Mouse (Mus musculus): ENCODE measurements at regions not wholly inside any gene's neighbourhood (a gene's known extent, or its start where the extent isn't known, plus 50 kb on each side); places are given as distances from the start of the nearest gene placed in this dataset.

DNA sequence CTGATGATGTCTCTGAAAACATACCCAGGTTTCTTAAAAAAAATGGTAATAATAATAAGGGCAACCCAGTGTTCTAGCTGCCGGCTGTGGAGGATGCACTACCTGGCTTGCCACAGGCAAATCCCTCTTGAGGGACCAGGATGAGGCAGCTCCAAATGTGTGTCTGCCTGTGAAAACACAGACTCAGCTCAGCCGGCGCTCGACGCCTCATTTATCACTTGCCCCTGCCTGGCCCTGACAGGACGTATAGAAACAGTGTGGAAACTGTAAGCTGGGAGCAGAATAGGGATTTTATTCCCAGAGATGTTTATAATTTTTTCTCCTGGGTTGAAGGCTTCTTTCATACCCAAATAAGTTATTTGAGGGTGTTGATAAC lies 167.2 kb upstream of the Sulf2 start:
- TF ChIP-seq CTCF (IDR thresholded peaks at IDR 0.05) (no peak), POLR2A (IDR thresholded peaks at IDR 0.05; ENCODE audit: insufficient read depth, low read depth, low read length) (no peak)

DNA sequence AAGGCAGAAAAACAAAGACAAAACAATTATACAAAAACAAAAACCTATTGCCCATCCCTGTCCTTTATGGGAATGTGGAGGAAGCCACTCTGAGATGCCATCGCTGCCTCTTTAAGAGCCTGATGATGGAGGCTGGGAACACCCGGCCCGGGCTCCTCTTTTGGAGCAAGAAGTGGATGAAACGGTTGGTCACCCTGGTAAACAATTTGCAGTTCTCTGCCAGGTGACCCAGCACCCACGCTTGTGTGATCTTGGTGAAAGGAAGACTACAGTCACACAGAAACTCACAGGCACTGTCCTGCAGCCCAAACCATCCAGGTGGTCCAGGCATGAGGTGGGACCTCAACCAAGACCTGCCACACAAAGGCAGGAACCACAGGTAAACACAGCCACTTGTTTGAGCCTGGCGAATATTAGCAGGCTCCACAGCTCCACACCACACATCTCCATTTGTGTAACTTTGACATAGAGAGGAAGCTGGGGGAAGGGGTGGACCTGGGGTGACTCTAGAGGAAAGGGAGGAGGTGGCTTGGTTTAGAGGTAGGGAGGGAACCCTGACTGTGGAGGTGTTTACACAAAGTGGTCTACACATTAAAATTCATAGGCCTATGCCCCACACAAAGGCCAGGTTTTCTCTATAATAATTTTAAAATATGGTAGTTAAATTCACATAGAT lies 166.7 kb upstream of the Sulf2 start:
- no peaks in the 10 kb centered on the region for H3K4me1 ChIP-seq (ENCODE audit: control insufficient read depth, insufficient read depth, low read length)
- H3K4me3 ChIP-seq, result no peak overlapping the region
- 83% methylated on average over 6 of the region's 6 CpGs for WGBS
- DNase-seq, result no peak
- H3K27ac ChIP-seq, result no peak overlapping the region
- H3K9ac ChIP-seq (ENCODE audit: low read depth, low read length), result no peak overlapping the region
- H3K36me3 ChIP-seq (ENCODE audit: control insufficient read depth, insufficient read depth, low read length), result no peaks in the 10 kb centered on the region
- TF ChIP-seq EP300 (IDR thresholded peaks at IDR 0.05; ENCODE audit: insufficient read depth, low read depth, low read length) (no peak), CTCF (IDR thresholded peaks at IDR 0.05) (no peak), POLR2A (IDR thresholded peaks at IDR 0.05; ENCODE audit: insufficient read depth, low read depth, low read length) (no peak)
- no peaks in the 10 kb centered on the region for H3K27me3 ChIP-seq (ENCODE audit: control insufficient read depth, insufficient read depth, low read length)
- intact Hi-C loops (cut with DNase I), result loop anchor here (5.0 kb wide), 1 partner anchor 225 kb away; no protein-coding TSS in a partner anchor
- no peaks in the 10 kb centered on the region for H3K79me2 ChIP-seq (replicated peaks; ENCODE audit: control insufficient read depth, insufficient read depth, low read length)

More for the DNA sequence above, 167.2 kb upstream of the Sulf2 start:
- intact Hi-C loops (cut with DNase I), result loop anchor here (5.0 kb wide), 1 partner anchor 225 kb away; no protein-coding TSS in a partner anchor
- Histone ChIP-seq H3K4me1 (ENCODE audit: control insufficient read depth, insufficient read depth, low read length) (no peaks in the 10 kb centered on the region), H3K9ac (ENCODE audit: low read depth, low read length) (no peak overlapping the region), H3K36me3 (ENCODE audit: control insufficient read depth, insufficient read depth, low read length) (no peaks in the 10 kb centered on the region), H3K4me3 (no peak overlapping the region), H3K27me3 (ENCODE audit: control insufficient read depth, insufficient read depth, low read length) (no peaks in the 10 kb centered on the region), H3K27ac (no peak overlapping the region), H3K79me2 (replicated peaks; ENCODE audit: control insufficient read depth, insufficient read depth, low read length) (no peaks in the 10 kb centered on the region)
- WGBS, result 92% methylated on average over 6 of the region's 6 CpGs
- no peak for DNase-seq

DNA sequence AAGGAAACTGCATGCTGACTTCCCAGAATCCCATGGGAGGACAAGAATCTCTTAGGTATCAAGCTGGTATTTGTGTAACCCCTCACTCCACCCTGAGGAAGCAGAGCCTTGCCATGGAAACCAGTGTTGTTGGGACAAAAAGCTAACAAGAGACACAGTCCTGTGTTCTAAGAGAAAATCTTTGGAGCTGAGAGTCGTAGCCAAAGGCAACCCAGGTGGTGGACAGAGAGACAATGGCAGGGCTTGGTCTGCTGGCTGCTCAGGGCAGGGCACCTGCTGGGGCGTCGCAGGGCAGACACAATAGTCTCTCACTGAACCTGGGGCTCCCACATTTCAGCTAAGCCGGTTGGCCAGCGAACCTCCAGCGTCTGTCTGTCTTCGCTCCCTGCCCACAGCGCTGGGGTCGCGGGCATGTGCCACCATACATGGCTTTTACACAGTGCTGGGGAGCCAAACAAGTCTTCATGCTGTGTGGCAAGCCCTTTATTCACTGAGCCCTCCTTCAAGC lies 161.0 kb upstream of the Sulf2 start:
- 67% methylated on average over 10 of the region's 10 CpGs for WGBS
- H3K27me3 ChIP-seq (ENCODE audit: control insufficient read depth, insufficient read depth, low read length), result no peaks in the 10 kb centered on the region
- no peak for TF ChIP-seq POLR2A (IDR thresholded peaks at IDR 0.05; ENCODE audit: insufficient read depth, low read depth, low read length)
- TF ChIP-seq CTCF (IDR thresholded peaks at IDR 0.05), result no peak
- TF ChIP-seq EP300 (IDR thresholded peaks at IDR 0.05; ENCODE audit: insufficient read depth, low read depth, low read length), result no peak

DNA sequence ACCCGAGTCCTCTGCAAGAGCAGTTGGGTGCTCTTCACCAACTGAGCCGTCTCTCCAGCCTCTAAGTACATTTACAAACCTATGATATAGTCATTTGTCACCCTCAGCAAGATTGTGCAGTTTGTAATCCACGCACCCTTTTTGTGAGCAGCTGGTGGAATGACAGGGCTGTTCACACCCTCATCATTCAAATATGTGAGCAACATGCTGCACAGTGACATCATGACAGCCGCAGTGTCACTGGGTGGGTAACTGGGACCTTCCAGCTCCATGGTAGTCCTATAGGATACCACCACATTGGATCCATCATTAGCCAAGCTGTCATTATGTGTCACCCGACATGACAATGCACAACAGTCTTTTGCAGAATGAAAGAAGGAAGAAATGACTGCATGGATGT lies 155.0 kb upstream of the Sulf2 start:
- Histone ChIP-seq H3K36me3 (ENCODE audit: control insufficient read depth, insufficient read depth, low read length) (no peaks in the 10 kb centered on the region), H3K9ac (ENCODE audit: low read depth, low read length) (no peak overlapping the region), H3K4me3 (no peak overlapping the region), H3K27ac (no peak overlapping the region), H3K27me3 (ENCODE audit: control insufficient read depth, insufficient read depth, low read length) (no peaks in the 10 kb centered on the region), H3K4me1 (ENCODE audit: control insufficient read depth, insufficient read depth, low read length) (no peaks in the 10 kb centered on the region; the same call in 1 of the 2 replicates), H3K79me2 (replicated peaks; ENCODE audit: control insufficient read depth, insufficient read depth, low read length) (no peaks in the 10 kb centered on the region)
- WGBS, result 81% methylated on average over 5 of the region's 5 CpGs
- intact Hi-C loops (cut with DNase I), result no loop called here
- TF ChIP-seq EP300 (IDR thresholded peaks at IDR 0.05; ENCODE audit: insufficient read depth, low read depth, low read length) (no peak), CTCF (IDR thresholded peaks at IDR 0.05) (no peak), POLR2A (IDR thresholded peaks at IDR 0.05; ENCODE audit: insufficient read depth, low read depth, low read length) (no peak)
- DNase-seq, result no peak

More for the DNA sequence above, 161.0 kb upstream of the Sulf2 start:
- no peaks in the 10 kb centered on the region for H3K4me1 ChIP-seq (ENCODE audit: control insufficient read depth, insufficient read depth, low read length)
- intact Hi-C loops (cut with DNase I), result no loop called here
- H3K4me3 ChIP-seq, result no peak overlapping the region
- DNase-seq, result no peak
- H3K27ac ChIP-seq, result no peak overlapping the region
- no peaks in the 10 kb centered on the region for H3K79me2 ChIP-seq (replicated peaks; ENCODE audit: control insufficient read depth, insufficient read depth, low read length)
- H3K9ac ChIP-seq (ENCODE audit: low read depth, low read length), result no peak overlapping the region
- H3K36me3 ChIP-seq (ENCODE audit: control insufficient read depth, insufficient read depth, low read length), result no peaks in the 10 kb centered on the region

DNA sequence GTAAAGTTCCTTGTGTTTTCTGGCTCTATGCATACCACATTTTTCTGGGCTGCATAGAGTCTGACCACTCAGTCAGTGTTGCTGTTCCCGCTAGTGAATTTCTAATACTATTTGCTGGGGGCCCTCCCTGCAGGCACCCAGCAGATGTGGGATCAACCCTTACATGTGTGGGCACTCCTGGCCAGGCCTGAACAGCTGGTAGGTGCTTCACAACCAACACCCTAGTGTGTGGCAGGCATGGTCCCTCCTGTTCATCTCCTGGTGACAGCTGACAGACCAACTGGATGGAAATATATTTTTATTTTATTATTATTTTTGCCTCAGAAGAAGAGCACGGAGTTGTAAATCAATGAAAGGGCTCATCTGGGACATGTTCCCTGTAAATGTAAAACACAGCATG lies 154.4 kb upstream of the Sulf2 start:
- TF ChIP-seq CTCF (IDR thresholded peaks at IDR 0.05) (no peak), POLR2A (IDR thresholded peaks at IDR 0.05; ENCODE audit: insufficient read depth, low read depth, low read length) (no peak), EP300 (IDR thresholded peaks at IDR 0.05; ENCODE audit: insufficient read depth, low read depth, low read length) (no peak)
- Histone ChIP-seq H3K36me3 (ENCODE audit: control insufficient read depth, insufficient read depth, low read length) (no peaks in the 10 kb centered on the region), H3K4me3 (no peak overlapping the region), H3K4me1 (ENCODE audit: control insufficient read depth, insufficient read depth, low read length) (no peaks in the 10 kb centered on the region; the same call in 1 of the 2 replicates), H3K27me3 (ENCODE audit: control insufficient read depth, insufficient read depth, low read length) (no peaks in the 10 kb centered on the region), H3K9ac (ENCODE audit: low read depth, low read length) (no peak overlapping the region), H3K27ac (no peak overlapping the region), H3K79me2 (replicated peaks; ENCODE audit: control insufficient read depth, insufficient read depth, low read length) (no peaks in the 10 kb centered on the region)
- no peak for DNase-seq
- WGBS, result 86% methylated on average over 2 of the region's 2 CpGs
- intact Hi-C loops (cut with DNase I), result no loop called here

DNA sequence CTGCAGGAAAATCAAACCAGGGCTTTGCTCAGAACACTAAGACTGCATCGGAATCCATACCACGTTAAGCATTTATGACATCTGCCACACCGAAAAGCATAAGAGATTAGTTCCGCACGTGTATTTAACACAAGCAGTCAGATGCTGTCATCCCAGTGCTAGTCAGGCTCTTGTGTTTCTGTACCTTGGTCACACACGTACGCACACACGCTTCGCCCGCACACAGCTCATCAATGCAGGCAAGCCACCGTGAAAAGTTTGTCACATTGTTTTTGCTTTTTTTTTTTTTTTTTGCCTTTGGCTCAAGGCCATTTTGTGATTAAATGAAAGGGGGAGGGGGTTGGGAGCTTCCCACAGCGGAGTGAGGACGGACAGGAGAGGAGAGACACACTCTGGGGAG lies 152.1 kb upstream of the Sulf2 start:
- no peak overlapping the region for H3K27ac ChIP-seq
- H3K27me3 ChIP-seq (ENCODE audit: control insufficient read depth, insufficient read depth, low read length), result no peaks in the 10 kb centered on the region
- DNase-seq, result no peak
- no peak for TF ChIP-seq CTCF (IDR thresholded peaks at IDR 0.05)
- TF ChIP-seq EP300 (IDR thresholded peaks at IDR 0.05; ENCODE audit: insufficient read depth, low read depth, low read length), result no peak
- no peak for TF ChIP-seq POLR2A (IDR thresholded peaks at IDR 0.05; ENCODE audit: insufficient read depth, low read depth, low read length)
- H3K4me1 ChIP-seq (ENCODE audit: control insufficient read depth, insufficient read depth, low read length), result no peaks in the 10 kb centered on the region; the same call in 1 of the 2 replicates
- H3K36me3 ChIP-seq (ENCODE audit: control insufficient read depth, insufficient read depth, low read length), result no peaks in the 10 kb centered on the region
- intact Hi-C loops (cut with DNase I), result no loop called here
- H3K79me2 ChIP-seq (replicated peaks; ENCODE audit: control insufficient read depth, insufficient read depth, low read length), result no peaks in the 10 kb centered on the region
- 80% methylated on average over 13 of the region's 13 CpGs for WGBS
- H3K4me3 ChIP-seq, result no peak overlapping the region
- no peak overlapping the region for H3K9ac ChIP-seq (ENCODE audit: low read depth, low read length)

All from heart, adult 2 months (tissue).